Mouse (Mus musculus): ENCODE results near the gene Armc8. TPM values are rescaled to one million over a fixed set of nuclear protein-coding genes. Genes with fewer than 3 reads are reported as not detected.

Gene Armc8
- total and polyA plus RNA-seq, 2 experiments from 2014 or later, result 75.4 to 75.9 TPM

- Histone ChIP-seq H3K9ac (replicated peaks; ENCODE audit: low read length, poor library complexity, severe bottlenecking) (no peak overlapping the region), H3K4me2 (ENCODE audit: low read depth, low read length, poor library complexity, severe bottlenecking) (no peak overlapping the region), H3K36me3 (ENCODE audit: insufficient read depth, low read length) (peaks cover 15% of the 10 kb centered on the region), H3K4me1 (ENCODE audit: insufficient read depth, low read length) (0 out of 2 replicates have a peak, but pooled peaks cover 3% of the 10 kb centered on the region), H3K4me3 (ENCODE audit: low read depth, low read length) (no peak overlapping the region), H3K27me3 (ENCODE audit: insufficient read depth, low read length) (no peaks in the 10 kb centered on the region), H3K27ac (ENCODE audit: low read depth, low read length) (no peak overlapping the region), H3K9me3 (ENCODE audit: low read length) (no peaks in the 10 kb centered on the region)
- DNase-seq (ENCODE audit: low spot score) (peak; percentile 72), ATAC-seq (ENCODE audit: low FRiP score) (no peak)
- WGBS, result 90% methylated on average over 4 of the region's 4 CpGs
- no peak for TF ChIP-seq CTCF (IDR thresholded peaks at IDR 0.05)
Measured at GRCm38 (mm10) chr9:99480764-99481163, 87.9 kb downstream of the Armc8 start.

GRCm38 (mm10) chr9:99479181-99479711, 89.5 kb downstream of the Armc8 start:
- 0 out of 2 replicates have a peak, but pooled peaks cover 3% of the 10 kb centered on the region for H3K4me1 ChIP-seq (ENCODE audit: insufficient read depth, low read length)
- DNase-seq (ENCODE audit: low spot score) (peak; percentile 19), ATAC-seq (ENCODE audit: low FRiP score) (no peak)
- H3K4me3 ChIP-seq (ENCODE audit: low read depth, low read length), result no peak overlapping the region
- no peak for TF ChIP-seq CTCF (IDR thresholded peaks at IDR 0.05)
- no peak overlapping the region for H3K4me2 ChIP-seq (ENCODE audit: low read depth, low read length, poor library complexity, severe bottlenecking)
- no peaks in the 10 kb centered on the region for H3K9me3 ChIP-seq (ENCODE audit: low read length)
- no peak overlapping the region for H3K9ac ChIP-seq (replicated peaks; ENCODE audit: low read length, poor library complexity, severe bottlenecking)
- peaks cover 12% of the 10 kb centered on the region for H3K36me3 ChIP-seq (ENCODE audit: insufficient read depth, low read length)
- H3K27me3 ChIP-seq (ENCODE audit: insufficient read depth, low read length), result no peaks in the 10 kb centered on the region
- no peak overlapping the region for H3K27ac ChIP-seq (ENCODE audit: low read depth, low read length)
- WGBS, result 70% methylated on average over 9 of the region's 9 CpGs

GRCm38 (mm10) chr9:99471334-99471733, 97.4 kb downstream of the Armc8 start:
- H3K4me3 ChIP-seq (ENCODE audit: low read depth, low read length), result no peak overlapping the region
- H3K27ac ChIP-seq (ENCODE audit: low read depth, low read length), result no peak overlapping the region
- DNase-seq (ENCODE audit: low spot score) (no peak), ATAC-seq (ENCODE audit: low FRiP score) (no peak)
- peaks cover 2% of the 10 kb centered on the region; the same call in 1 of the 2 replicates for H3K36me3 ChIP-seq (ENCODE audit: insufficient read depth, low read length)
- 0 out of 2 replicates have a peak, but pooled peaks cover 2% of the 10 kb centered on the region for H3K4me1 ChIP-seq (ENCODE audit: insufficient read depth, low read length)
- WGBS, result 88% methylated on average over 7 of the region's 7 CpGs
- H3K9me3 ChIP-seq (ENCODE audit: low read length), result no peaks in the 10 kb centered on the region
- no peak for TF ChIP-seq CTCF (IDR thresholded peaks at IDR 0.05)
- no peak overlapping the region for H3K4me2 ChIP-seq (ENCODE audit: low read depth, low read length, poor library complexity, severe bottlenecking)
- H3K9ac ChIP-seq (replicated peaks; ENCODE audit: low read length, poor library complexity, severe bottlenecking), result no peak overlapping the region
- H3K27me3 ChIP-seq (ENCODE audit: insufficient read depth, low read length), result no peaks in the 10 kb centered on the region

- no peak overlapping the region for H3K4me2 ChIP-seq (ENCODE audit: low read depth, low read length, poor library complexity, severe bottlenecking)
- no peaks in the 10 kb centered on the region for H3K9me3 ChIP-seq (ENCODE audit: low read length)
- no peak for DNase-seq (ENCODE audit: low spot score)
- H3K4me3 ChIP-seq (ENCODE audit: low read depth, low read length), result no peak overlapping the region
- 64% methylated on average over 16 of the region's 16 CpGs for WGBS
- ATAC-seq (ENCODE audit: low FRiP score), result no peak
- H3K4me1 ChIP-seq (ENCODE audit: insufficient read depth, low read length), result 0 out of 2 replicates have a peak, but pooled peaks cover 2% of the 10 kb centered on the region
- no peak for TF ChIP-seq CTCF (IDR thresholded peaks at IDR 0.05)
- H3K9ac ChIP-seq (replicated peaks; ENCODE audit: low read length, poor library complexity, severe bottlenecking), result no peak overlapping the region
- no peak overlapping the region for H3K27ac ChIP-seq (ENCODE audit: low read depth, low read length)
- H3K27me3 ChIP-seq (ENCODE audit: insufficient read depth, low read length), result no peaks in the 10 kb centered on the region
- peaks cover 2% of the 10 kb centered on the region; the same call in 1 of the 2 replicates for H3K36me3 ChIP-seq (ENCODE audit: insufficient read depth, low read length)
Measured at GRCm38 (mm10) chr9:99470347-99471092, 98.2 kb downstream of the Armc8 start.

GRCm38 (mm10) chr9:99469681-99470273, 98.9 kb downstream of the Armc8 start:
- H3K4me3 ChIP-seq (ENCODE audit: low read depth, low read length), result no peak overlapping the region
- H3K9me3 ChIP-seq (ENCODE audit: low read length), result no peaks in the 10 kb centered on the region
- H3K9ac ChIP-seq (replicated peaks; ENCODE audit: low read length, poor library complexity, severe bottlenecking), result no peak overlapping the region
- peaks cover 2% of the 10 kb centered on the region; the same call in 1 of the 2 replicates for H3K36me3 ChIP-seq (ENCODE audit: insufficient read depth, low read length)
- no peaks in the 10 kb centered on the region for H3K27me3 ChIP-seq (ENCODE audit: insufficient read depth, low read length)
- DNase-seq (ENCODE audit: low spot score) (no peak), ATAC-seq (ENCODE audit: low FRiP score) (no peak)
- H3K4me1 ChIP-seq (ENCODE audit: insufficient read depth, low read length), result 0 out of 2 replicates have a peak, but pooled peaks cover 2% of the 10 kb centered on the region
- TF ChIP-seq CTCF (IDR thresholded peaks at IDR 0.05), result peak; percentile 22; the same call in 1 of the 2 replicates
- no peak overlapping the region for H3K27ac ChIP-seq (ENCODE audit: low read depth, low read length)
- 70% methylated on average over 8 of the region's 8 CpGs for WGBS
- no peak overlapping the region for H3K4me2 ChIP-seq (ENCODE audit: low read depth, low read length, poor library complexity, severe bottlenecking)

- 72% methylated on average over 9 of the region's 9 CpGs for WGBS
Measured at GRCm38 (mm10) chr9:99468572-99468971, 100.1 kb downstream of the Armc8 start.

More at GRCm38 (mm10) chr9:99468572-99468971, 100.1 kb downstream of the Armc8 start:
- no peaks in the 10 kb centered on the region for H3K27me3 ChIP-seq (ENCODE audit: insufficient read depth, low read length)
- H3K4me3 ChIP-seq (ENCODE audit: low read depth, low read length), result no peak overlapping the region
- peak; percentile 58 for DNase-seq (ENCODE audit: low spot score)
- 0 out of 2 replicates have a peak, but pooled peaks have one; percentile 44 for ATAC-seq (ENCODE audit: low FRiP score)
- no peaks in the 10 kb centered on the region for H3K36me3 ChIP-seq (ENCODE audit: insufficient read depth, low read length)
- H3K9me3 ChIP-seq (ENCODE audit: low read length), result no peaks in the 10 kb centered on the region
- no peak overlapping the region for H3K27ac ChIP-seq (ENCODE audit: low read depth, low read length)
- TF ChIP-seq CTCF (IDR thresholded peaks at IDR 0.05), result no peak
- no peak overlapping the region for H3K9ac ChIP-seq (replicated peaks; ENCODE audit: low read length, poor library complexity, severe bottlenecking)
- 0 out of 2 replicates have a peak, but pooled peaks cover 2% of the 10 kb centered on the region for H3K4me1 ChIP-seq (ENCODE audit: insufficient read depth, low read length)
- H3K4me2 ChIP-seq (ENCODE audit: low read depth, low read length, poor library complexity, severe bottlenecking), result no peak overlapping the region
